Mouse (Mus musculus) heart, adult 11 months (tissue): ENCODE results near the gene Plaur.
"Not testable (repeated sequence)": the region's sequence is repeated elsewhere in the genome, so short reads cannot be mapped to it uniquely, and the experiment has no call there.

Source experiments
- DNase-seq: peaks from one replicate; pipeline ENCODE4 v3.0.0; 2022

Gene Plaur

DNA sequence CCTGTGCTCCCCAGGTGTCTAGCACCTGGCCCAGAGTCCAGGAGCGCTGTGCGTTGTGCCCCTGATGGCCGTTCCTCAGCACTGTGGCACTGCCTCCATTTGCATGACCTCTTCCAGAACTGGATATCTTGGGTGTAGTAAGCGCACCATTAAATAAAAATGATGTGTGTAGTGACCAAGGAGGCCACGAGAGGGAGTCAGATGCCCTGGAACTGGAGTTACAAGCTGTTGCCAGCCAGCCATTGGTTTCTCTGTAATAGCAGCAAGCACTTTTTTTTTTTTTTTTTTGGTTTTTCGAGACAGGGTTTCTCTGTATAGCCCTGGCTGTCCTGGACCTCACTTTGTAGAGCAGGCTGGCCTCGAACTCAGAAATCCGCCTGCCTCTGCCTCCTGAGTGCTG, 54.0 kb downstream of the Plaur start:
- not testable (repeated sequence) for DNase-seq

- DNase-seq: no peak
Observed at GRCm38 (mm10) chr7:24517077-24517476, 54.8 kb downstream of the Plaur start.

- peak; percentile 94 for DNase-seq
Observed at GRCm38 (mm10) chr7:24517654-24518053, 55.4 kb downstream of the Plaur start.

GRCm38 (mm10) chr7:24519130-24519529, 56.8 kb downstream of the Plaur start:
- DNase-seq: no peak

DNA sequence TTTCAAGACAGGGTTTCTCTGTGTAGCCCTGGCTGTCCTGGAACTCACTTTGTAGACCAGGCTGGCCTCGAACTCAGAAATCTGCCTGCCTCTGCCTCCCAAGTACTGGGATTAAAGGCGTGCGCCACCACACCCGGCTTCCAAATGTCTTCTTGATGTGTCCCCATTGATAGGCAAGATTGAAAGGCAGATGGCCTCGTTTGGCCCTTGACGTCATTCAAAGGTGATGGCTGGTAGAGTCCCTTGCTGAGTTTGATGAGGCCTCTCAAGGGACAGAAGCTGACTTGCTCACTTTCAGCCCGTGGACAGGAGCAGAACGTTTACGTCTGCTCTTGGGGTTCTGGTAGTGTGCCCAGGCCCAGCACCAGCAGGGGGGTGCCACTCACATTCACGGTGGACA, 57.8 kb downstream of the Plaur start:
- not testable (repeated sequence) for DNase-seq

DNA sequence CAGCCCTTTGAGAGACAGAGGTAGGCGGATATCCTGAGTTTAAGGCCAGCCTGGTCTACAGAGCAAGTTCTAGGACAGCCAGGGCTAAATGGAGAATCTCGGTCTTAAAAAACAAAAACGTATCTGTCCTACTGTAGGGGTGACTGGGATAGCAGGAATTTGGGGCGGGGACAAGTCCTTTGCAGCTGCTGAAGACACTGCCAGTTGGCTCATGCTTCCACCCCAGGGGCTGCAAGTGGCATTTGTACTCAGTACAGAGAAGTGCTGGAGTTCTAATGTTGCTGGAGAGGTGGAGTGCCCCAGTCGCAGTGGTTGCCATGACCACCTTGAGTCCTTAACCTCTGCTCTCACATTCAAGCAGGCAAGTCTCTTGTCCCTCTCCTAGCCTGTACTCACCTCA, 60.5 kb downstream of the Plaur start:
- no peak for DNase-seq

DNA sequence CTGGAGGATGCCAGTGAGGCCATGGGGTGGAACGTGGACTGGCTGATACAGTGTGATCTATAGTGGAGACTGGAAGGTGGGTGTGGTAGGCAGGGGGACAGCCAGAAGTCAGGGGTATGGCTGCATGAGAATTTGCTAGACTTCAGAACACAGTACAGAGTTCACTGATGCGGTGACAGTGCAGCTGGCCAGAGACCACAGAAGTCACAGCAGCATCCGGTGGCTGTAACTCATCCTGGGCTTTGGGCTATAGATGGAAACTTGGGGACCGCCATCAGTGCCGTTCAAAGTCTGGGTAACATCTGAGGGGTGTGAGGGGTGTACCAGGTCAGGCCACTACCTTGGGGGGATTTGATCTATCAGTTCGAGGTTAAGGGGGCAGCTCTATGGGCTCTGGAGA, 61.4 kb downstream of the Plaur start:
- DNase-seq: no peak

DNA sequence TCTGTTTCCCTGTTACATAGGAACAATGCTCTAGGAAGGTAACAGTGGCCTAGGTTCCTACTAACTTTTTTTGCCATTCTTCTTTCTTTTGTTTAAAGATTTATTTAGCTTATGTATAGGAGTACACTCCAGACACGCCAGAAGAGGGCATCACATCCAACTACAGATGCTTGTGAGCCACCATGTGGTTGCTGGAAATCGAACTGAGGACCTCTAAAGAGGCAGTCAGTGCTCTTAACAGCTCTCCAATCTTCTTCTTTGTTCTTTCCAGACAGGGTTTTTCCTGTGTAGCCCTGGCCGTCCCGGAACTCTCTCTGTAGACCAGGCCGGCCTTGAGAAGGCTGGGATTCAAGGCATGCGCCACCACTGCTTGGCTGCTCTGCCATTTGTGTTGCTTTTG, 62.7 kb downstream of the Plaur start:
- no peak for DNase-seq
